Mouse (Mus musculus) ES-Bruce4 (cell line): ENCODE results near the gene Gpx8. TPM values are rescaled to one million over a fixed set of nuclear protein-coding genes. Genes with fewer than 3 reads are reported as not detected.

Experiments used
- H3K27ac ChIP-seq: 2 replicates; pipeline ENCODE4 v1.5.1; 2012; ENCODE audit warnings: low read length, inconsistent platforms; ENCODE audit not compliant: insufficient read depth
- H3K27me3 ChIP-seq: 2 replicates; pipeline ENCODE4 v1.6.1; 2012; ENCODE audit warnings: mild to moderate bottlenecking, low read length, inconsistent platforms; ENCODE audit not compliant: control insufficient read depth, poor library complexity, insufficient read depth, severe bottlenecking
- H3K36me3 ChIP-seq: 2 replicates; pipeline ENCODE4 v1.6.1; 2012; ENCODE audit warnings: inconsistent platforms, mild to moderate bottlenecking, low read length, moderate library complexity; ENCODE audit not compliant: control insufficient read depth, poor library complexity, insufficient read depth, severe bottlenecking
- H3K4me1 ChIP-seq: one replicate; pipeline ENCODE4 v1.8.1; 2011; ENCODE audit warnings: low read length; ENCODE audit not compliant: control insufficient read depth, insufficient read depth
- H3K4me3 ChIP-seq: 2 replicates; pipeline ENCODE4 v1.5.1; 2011; ENCODE audit warnings: low read depth, mild to moderate bottlenecking, low read length
- H3K9ac ChIP-seq: 2 replicates; pipeline ENCODE4 v1.6.1; 2012; ENCODE audit warnings: low read depth, mild to moderate bottlenecking, inconsistent platforms; ENCODE audit not compliant: poor library complexity, severe bottlenecking
- H3K9me3 ChIP-seq: replicated peaks from 2 replicates; pipeline ENCODE4 v1.6.1; 2012; ENCODE audit warnings: mild to moderate bottlenecking, low read length, inconsistent platforms; ENCODE audit not compliant: control insufficient read depth, poor library complexity, insufficient read depth, severe bottlenecking
- CTCF ChIP-seq: IDR thresholded peaks from one replicate; pipeline ENCODE4 v1.8.1; 2011; ENCODE audit warnings: low read depth, low read length
- EP300 ChIP-seq: IDR thresholded peaks from 2 replicates; pipeline ENCODE4 v1.6.1; 2011; ENCODE audit warnings: low read depth, low read length; ENCODE audit not compliant: insufficient read depth
- POLR2A ChIP-seq: IDR thresholded peaks from one replicate; pipeline ENCODE4 v1.8.1; 2011; ENCODE audit warnings: low read length; ENCODE audit not compliant: insufficient read depth
- polyA plus RNA-seq: library from polyadenylated mRNA; stranded (reverse); fragments of >200 nt; gene quantifications from 2 replicates; pipeline ENCODE4 v1.2.4, GENCODE M21; 2011; ENCODE audit warnings: low read depth; ENCODE audit not compliant: missing spikeins, insufficient read depth, insufficient read length

Gene Gpx8
- polyA plus RNA-seq, 1 experiment = 22.1 TPM

- no peak overlapping the region for H3K27ac ChIP-seq
- H3K9ac ChIP-seq = no peak overlapping the region
- no peaks in the 10 kb centered on the region for H3K27me3 ChIP-seq
- no peak overlapping the region for H3K4me3 ChIP-seq
- TF ChIP-seq EP300 (no peak), POLR2A (no peak), CTCF (no peak)
- no peaks in the 10 kb centered on the region for H3K36me3 ChIP-seq
- H3K9me3 ChIP-seq = no peaks in the 10 kb centered on the region
- H3K4me1 ChIP-seq = no peaks in the 10 kb centered on the region
These were observed 33.5 kb downstream of the Gpx8 start for GRCm38 (mm10) chr13:113012683-113013082.

GRCm38 (mm10) chr13:113000576-113001318 lies 45.5 kb downstream of the Gpx8 start:
- no peak for TF ChIP-seq CTCF
- TF ChIP-seq EP300 = no peak
- no peak for TF ChIP-seq POLR2A
- Histone ChIP-seq H3K27me3 (peaks cover 8% of the 10 kb centered on the region; the same call in 1 of the 2 replicates), H3K27ac (no peak overlapping the region), H3K4me3 (no peak overlapping the region), H3K9me3 (no peaks in the 10 kb centered on the region), H3K4me1 (no peaks in the 10 kb centered on the region), H3K9ac (no peak overlapping the region), H3K36me3 (no peaks in the 10 kb centered on the region)

GRCm38 (mm10) chr13:113000090-113000489 lies 46.1 kb downstream of the Gpx8 start:
- Histone ChIP-seq H3K4me3 (no peak overlapping the region), H3K27me3 (peaks cover 8% of the 10 kb centered on the region; the same call in 1 of the 2 replicates), H3K9ac (no peak overlapping the region), H3K27ac (no peak overlapping the region), H3K36me3 (no peaks in the 10 kb centered on the region), H3K9me3 (no peaks in the 10 kb centered on the region), H3K4me1 (no peaks in the 10 kb centered on the region)
- TF ChIP-seq EP300 (no peak), CTCF (no peak), POLR2A (no peak)

- H3K36me3 ChIP-seq = no peaks in the 10 kb centered on the region
- 0 out of 2 replicates have a peak, but pooled peaks have one; percentile 12 for TF ChIP-seq EP300
- no peak for TF ChIP-seq POLR2A
- no peak overlapping the region for H3K27ac ChIP-seq
- H3K4me1 ChIP-seq = no peaks in the 10 kb centered on the region
- no peaks in the 10 kb centered on the region for H3K9me3 ChIP-seq
- peak overlapping the region; percentile 29 for H3K4me3 ChIP-seq
- 0 out of 2 replicates have a peak overlapping the region, but pooled peaks have one; percentile 10 for H3K9ac ChIP-seq
- peaks cover 11% of the 10 kb centered on the region for H3K27me3 ChIP-seq
These were observed 47.6 kb downstream of the Gpx8 start for GRCm38 (mm10) chr13:112998427-112999201.

- Histone ChIP-seq H3K4me3 (no peak overlapping the region), H3K9ac (no peak overlapping the region), H3K4me1 (no peaks in the 10 kb centered on the region), H3K27ac (no peak overlapping the region), H3K36me3 (no peaks in the 10 kb centered on the region), H3K9me3 (no peaks in the 10 kb centered on the region), H3K27me3 (peaks cover 13% of the 10 kb centered on the region)
- TF ChIP-seq CTCF (no peak), EP300 (no peak), POLR2A (no peak)
These were observed 48.8 kb downstream of the Gpx8 start for GRCm38 (mm10) chr13:112997369-112997768.

- Histone ChIP-seq H3K9me3 (no peaks in the 10 kb centered on the region), H3K27ac (no peak overlapping the region), H3K9ac (no peak overlapping the region), H3K4me1 (no peaks in the 10 kb centered on the region), H3K36me3 (no peaks in the 10 kb centered on the region), H3K27me3 (peaks cover 13% of the 10 kb centered on the region), H3K4me3 (no peak overlapping the region)
- TF ChIP-seq POLR2A (no peak), EP300 (no peak), CTCF (no peak)
These were observed 49.8 kb downstream of the Gpx8 start for GRCm38 (mm10) chr13:112996407-112996806.
